Mouse (Mus musculus) heart, postnatal 36 days (tissue): Measurements from ENCODE around the gene Ccdc173. TPM values are rescaled to one million over a fixed set of nuclear protein-coding genes. Genes with fewer than 3 reads are reported as not detected.

Experiments used
- DNase-seq, 2 experiments: peaks; one replicate each; pipeline ENCODE4 v3.0.0; 2021 to 2022
- intact Hi-C: fragments of 180-260 bp; cut with DNase I; formaldehyde crosslinking; loops from one replicate; pipeline ENCODE4 v1.15.1; 2025
- total RNA-seq, 2 experiments: library from RNA; stranded (reverse); gene quantifications; 2 replicates each; pipeline ENCODE4 v1.2.3; 2021

Ccdc173 gene
- total RNA-seq, 2 experiments from 2014 or later: 0.36 to 0.65 TPM

DNA sequence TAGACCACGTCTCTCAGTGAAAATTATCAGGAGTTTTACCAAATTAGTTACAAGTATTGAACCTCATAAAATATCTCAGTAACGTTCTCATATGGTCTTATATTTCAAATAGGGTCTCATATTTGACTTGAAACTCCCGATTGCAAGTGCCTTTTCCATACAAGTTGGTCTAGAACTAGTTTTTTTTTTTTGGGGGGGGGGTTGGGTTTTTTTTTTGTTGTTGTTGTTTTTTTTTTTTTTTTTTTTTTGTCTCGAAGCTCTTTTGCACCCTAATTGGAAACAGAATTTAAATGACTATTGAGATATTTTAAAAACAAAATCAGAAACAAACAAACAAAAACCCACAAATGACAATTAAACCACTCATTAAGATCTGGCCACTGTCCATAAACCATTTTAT is 1.3 kb upstream of the Ccdc173 start:
- intact Hi-C loops: loop anchor here (2.0 kb wide), 2 partner anchors 68 to 156 kb away; partner anchors contain the start of gene Ppig

DNA sequence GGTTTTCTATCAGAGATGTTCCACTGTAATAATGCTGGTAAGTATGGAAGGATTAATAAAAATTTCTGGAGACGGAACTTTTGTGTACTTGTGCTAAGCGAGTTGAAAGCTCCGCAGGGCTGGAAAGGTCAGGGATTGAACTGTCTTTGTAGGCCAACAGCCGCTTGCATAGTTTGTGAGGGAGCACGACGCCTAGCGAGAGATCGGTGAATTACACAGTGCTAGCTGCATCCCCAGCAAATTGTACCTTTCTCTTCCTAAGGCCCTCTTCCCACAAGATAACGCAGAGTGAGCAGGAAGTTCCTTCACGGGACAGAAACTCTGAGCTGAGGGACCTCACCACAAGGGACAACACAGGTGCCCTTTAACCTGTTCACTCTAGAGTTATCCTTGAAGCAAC is 910 bp upstream of the Ccdc173 start:
- peak; percentile 84 to 90 for DNase-seq
- intact Hi-C loops: loop anchor here (2.0 kb wide), 2 partner anchors 67 to 155 kb away; partner anchors contain the start of gene Ppig

More for the DNA sequence above, 1.3 kb upstream of the Ccdc173 start:
- DNase-seq: no peak

DNA sequence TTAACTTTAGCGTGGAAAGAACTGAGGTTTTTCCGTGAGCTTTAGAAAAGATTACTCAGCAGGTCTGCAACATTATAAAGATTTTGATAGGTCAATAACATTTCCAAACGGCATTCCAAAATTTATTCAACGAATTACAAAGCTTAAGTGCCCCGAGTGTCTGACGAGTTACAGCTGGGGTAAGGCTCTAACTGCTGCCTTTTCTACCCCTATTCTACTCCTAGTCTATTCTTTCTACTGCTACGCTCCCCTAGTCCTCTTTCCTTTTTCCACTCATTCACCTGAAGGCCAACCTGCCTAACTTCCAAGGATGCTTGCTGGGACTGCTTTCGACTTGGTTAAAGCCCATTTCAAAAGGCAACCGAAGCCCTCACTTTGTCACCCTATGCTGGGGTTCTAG is 401 bp downstream of the Ccdc173 start:
- intact Hi-C loops: no loop called here
- no peak for DNase-seq

DNA sequence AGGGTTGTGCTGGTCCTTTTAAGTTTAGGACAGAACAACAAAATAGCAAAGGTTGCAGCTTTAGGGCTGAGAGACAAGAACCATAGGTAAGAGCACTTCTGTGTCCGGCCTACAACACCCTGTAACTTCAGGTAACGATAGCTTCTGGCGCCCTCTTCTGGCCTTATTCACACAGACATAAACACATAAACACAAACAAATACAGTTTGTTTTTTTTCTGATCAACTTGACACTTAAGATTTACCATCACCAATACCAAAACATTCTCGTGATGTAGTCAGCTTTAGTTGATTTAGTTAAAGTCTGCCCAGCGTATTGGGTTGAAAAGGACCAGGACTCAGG is 10.6 kb downstream of the Ccdc173 start:
- no peak for DNase-seq
- intact Hi-C loops: loop anchor here (2.0 kb wide), 1 partner anchor 144 kb away; no protein-coding TSS in a partner anchor

DNA sequence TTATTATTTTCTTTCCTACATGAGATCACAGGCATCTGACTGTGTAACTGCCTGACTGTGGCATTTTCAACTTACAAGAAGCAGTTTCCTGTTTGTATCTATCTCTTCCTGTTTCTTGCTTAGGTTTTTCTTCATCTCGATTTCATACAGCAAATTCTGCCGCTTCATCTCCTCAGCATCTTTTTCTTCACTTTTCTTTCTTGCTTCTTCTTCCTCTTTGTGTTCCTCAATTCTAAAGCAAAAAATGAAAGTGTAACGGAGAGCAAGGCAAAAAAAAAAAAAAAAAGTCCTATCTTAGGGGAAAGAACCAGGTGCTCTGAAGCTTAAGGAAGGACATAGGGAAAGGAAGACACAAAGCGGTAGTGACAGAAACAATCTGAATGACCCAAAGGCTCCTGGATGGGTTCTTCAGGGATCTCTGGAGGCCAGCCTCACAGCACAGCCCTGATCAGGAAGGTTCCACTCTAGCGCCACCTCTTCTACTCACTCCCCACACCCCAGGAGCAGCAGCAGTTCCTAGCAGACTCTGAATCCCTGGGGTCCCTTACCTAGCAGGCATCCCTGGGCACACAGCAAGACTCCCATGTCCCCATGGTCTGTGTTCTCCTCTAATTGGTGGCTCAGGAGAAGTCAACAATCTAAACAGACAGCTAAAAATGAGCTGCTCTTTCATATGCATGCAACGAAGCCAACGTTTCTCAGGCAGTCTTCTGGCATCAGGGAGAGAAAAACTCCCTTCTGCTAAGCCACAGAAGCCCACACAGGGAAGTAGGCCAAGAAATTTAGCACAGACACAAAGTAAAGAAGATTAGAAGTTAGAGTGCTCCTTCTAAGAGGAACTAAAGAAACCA is 11.2 kb downstream of the Ccdc173 start:
- DNase-seq: no peak
- intact Hi-C loops: loop anchor here (2.0 kb wide), 1 partner anchor 143 kb away; no protein-coding TSS in a partner anchor

DNA sequence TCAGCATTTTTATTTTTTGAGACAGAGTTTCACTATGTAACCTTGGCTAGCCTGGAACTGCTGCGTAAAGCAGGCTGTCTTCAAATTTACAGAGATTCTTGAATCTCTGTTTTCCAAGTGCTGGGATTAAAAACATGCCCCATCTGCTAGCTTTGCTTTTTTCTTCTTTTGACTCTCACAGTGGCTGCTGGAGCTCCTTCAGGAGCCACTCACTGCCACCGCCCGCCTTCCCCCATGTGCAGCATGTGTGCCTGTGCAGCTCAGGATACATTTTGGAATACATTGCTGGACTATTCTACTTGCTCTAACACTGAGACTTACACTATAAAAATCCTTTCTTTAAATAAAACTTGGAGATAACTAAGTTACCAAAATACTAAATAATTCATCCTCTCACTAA is 16.0 kb downstream of the Ccdc173 start:
- DNase-seq: no peak
- intact Hi-C loops: no loop called here

DNA sequence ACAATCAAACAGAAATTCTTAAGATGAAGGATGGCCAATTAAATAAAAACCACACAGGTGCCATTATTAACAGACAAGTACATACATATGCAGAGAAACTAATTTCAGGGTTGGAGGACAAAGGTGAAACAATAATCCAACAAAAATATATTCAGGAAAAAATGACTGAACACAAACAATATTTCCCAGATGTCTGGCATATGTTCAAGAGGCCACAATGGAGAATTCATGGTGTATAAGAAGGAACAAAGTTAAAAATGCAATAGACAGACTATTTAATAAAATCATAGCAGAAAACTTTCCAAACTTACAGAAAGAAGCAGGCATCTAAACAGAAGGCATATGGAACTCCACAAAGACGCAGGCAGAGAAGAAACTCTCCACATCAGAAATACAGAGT is 24.7 kb downstream of the Ccdc173 start:
- DNase-seq: no peak
- intact Hi-C loops: no loop called here

DNA sequence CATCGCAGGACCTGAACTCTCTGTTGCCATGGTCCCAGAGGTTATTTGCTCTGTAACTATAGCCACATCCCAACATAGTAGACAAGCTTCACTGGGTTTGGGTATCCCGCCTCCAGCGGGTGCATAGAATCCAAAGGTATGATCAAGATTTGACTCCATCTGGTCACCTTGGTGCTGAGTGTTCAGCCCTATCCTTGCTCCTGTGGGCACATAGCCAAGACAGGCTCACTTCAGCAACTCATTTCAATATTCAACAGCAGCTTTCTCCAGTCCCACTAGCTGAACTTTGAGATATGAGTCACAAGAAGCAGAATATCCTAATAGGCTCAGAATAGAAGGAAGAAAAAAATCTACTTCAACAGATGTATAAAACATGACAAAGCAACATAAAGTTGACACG is 26.0 kb downstream of the Ccdc173 start:
- no peak for DNase-seq
- intact Hi-C loops: no loop called here

DNA sequence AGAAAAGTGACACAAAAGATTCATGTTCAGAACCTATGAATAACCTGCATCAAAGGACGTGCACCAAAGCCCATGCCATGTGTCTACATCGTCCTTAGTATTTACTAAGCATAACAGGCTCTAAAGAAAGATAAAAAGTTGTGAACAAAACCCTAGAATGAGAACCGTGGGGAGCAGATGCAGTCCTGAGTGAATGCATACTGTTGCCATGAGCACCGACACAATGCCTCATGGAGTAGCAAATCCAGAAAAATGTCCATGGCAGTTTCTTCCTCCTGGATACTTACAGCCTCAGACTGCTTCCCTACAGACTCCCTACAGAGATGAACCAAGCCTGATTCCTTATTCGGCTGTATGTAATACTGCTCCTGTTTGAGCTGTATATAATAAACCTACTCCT is 28.4 kb downstream of the Ccdc173 start:
- intact Hi-C loops: no loop called here

DNA sequence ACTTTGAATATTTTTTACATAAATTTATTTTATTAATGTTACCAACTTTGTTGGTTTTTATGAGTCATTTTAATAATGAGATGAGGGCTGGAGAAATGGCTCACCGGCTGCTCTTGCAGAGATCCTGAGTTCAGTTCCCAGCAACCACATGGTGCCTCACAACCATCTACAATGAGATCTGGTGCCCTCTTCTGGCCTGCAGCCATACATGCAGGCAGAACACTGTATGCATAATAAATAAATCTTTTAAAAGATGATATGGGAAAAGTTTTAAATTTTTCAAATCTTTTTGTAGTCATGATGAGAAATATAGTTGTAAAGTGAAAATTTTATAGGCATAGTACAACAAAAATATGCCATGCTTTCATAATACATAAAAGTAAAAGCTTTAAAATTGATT is 44.3 kb downstream of the Ccdc173 start:
- DNase-seq: no peak
- intact Hi-C loops: no loop called here

More for the DNA sequence above, 28.4 kb downstream of the Ccdc173 start:
- no peak for DNase-seq

DNA sequence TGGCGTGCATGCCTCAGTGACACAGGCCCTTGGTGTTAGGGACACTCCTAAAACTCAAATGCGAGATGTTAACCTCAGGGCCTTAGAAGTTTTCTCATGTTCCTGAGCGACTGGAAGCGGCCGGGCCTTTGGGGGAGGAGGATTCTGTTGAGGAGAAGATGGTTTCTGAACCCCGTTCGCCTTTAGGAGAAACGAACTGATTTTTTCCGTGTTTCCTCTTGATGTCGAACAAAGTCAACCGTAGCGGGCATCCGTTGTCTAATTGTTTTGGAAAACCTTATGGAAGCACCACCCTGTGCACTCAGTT is 65.9 kb downstream of the Ccdc173 start:
- no peak for DNase-seq
- intact Hi-C loops: loop anchor here (2.0 kb wide), 2 partner anchors 67 to 137 kb away; partner anchors contain the start of gene Ssb

DNA sequence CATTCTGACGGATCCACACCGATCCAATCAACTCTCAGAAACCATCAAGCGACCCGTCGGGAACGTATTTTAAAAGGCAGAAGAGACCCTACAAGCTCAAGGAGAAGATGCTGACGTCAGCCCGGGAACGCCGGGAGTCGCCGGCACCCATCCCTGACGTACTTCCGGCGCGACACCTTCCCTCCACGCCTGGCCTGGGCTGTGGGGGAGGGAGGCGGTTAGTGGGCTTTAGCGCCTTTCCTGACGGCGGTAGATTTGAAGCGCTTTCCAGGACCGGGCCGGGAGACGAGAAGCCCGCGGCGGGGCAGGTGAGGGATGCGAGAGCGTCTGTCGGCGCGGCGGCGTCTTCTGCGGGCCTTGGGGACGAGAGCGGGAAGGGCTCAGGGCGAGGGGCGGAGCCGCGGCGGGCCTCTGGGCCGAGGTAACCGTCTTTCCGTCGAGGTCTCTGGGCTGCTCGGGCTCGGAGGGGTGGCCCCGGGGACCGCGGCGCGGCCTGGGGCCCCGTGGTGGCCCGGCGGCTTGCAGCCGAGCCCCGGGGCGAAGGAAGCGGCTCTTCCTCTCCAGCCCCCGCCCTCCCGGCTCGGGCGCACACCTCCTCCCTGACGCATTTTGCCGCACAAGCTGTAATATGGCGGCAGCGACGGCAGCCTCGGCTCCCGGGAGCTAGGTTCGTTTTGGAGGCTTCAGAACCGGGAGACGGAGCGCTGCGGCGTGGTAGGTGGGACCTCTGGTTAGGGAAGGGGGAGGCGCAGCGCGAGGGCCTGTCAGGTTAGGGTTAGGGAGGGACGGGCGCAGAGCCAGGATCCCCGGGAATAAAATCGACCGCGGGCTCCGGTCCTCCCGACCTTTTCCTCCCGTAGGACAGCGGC is 66.5 kb downstream of the Ccdc173 start:
- DNase-seq: peak; percentile 94 to 95
- intact Hi-C loops: loop anchor here (2.0 kb wide), 2 partner anchors 68 to 138 kb away; partner anchors contain the start of gene Ssb

DNA sequence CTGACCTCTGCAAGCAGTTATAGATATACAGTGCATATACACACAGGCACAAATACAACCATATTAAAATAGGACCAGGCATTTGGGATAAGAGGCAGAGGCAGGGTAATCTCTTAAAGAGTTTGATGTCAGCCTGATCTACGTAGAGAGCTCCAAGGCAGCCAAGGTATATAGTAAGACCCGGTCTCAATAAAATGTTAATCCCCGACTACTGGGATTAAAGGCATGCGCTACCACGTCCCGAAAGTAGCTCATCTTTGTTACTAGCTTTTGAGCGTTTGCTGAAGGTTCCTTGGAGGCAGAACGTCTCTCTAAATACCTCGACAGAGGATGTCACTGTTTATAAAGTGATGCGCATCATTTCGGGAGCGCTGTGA is 67.1 kb downstream of the Ccdc173 start, which contains the start of gene Ppig:
Ppig (plus strand) TSS at position 273 of the 377 bp plus-strand sequence.
- intact Hi-C loops: loop anchor here (2.0 kb wide), 2 partner anchors 69 to 139 kb away; partner anchors contain the start of gene Ssb
- no peak for DNase-seq

DNA sequence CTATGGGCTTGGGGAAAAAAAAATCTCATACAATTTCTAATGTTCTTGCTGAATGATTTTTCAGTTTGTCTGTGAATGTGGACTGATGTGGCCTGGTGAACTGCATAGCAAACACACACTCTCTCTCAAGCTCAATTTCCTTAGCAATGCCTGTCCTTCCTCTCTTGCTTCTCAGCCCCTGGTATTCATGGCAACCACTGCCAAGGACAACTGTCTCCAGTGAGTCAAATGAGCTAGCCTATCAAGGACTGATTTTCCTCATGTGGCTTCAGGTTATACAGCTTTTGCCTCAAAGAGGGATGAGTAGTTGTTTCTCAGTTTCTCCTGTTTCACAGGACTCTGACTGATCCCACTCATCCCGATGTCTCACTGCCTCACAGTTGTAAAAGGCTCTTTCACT is 70.3 kb downstream of the Ccdc173 start:
- no peak for DNase-seq
- intact Hi-C loops: no loop called here

DNA sequence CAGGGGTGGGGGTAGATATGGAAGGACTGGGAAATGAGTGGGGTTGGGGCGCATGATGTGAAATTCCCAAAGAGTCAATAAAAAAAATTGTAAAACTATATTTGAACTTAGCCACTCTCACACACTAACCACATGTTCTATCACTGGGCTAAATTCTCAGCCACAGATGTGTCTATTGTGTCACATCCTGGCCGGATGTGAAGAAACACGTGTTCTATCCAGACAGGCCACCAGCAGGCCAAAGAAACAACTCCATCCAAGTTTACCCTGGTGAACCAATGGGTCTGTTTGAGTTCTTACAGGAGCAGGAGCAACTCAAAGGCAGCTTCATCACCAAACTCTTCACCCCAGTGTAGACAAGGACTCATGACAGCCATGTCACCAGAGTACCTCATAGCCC is 72.9 kb downstream of the Ccdc173 start:
- no peak for DNase-seq
- intact Hi-C loops: no loop called here

DNA sequence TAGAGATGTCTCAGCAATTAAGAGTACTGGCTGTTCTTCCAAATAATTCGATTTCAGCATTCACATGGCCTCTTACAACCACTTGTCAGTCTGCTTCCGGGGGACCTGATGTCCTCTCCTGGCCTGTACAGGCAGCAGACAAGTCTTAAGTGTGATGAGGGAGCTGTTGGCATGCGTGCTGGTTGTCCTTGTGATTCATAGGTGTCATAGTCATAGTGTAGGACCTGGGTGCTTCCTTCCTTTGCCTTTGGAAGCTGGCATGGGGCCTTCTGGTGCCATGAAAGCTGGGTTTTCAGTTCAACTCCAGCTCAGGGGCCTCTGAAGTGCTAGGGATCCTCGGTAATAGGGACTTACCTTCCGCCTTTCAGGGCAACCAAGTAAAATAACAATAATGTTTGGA is 75.2 kb downstream of the Ccdc173 start:
- no peak for DNase-seq
- intact Hi-C loops: loop anchor here (5.0 kb wide), 1 partner anchor 67 kb away; the partner anchor contains the start of gene Bbs5

DNA sequence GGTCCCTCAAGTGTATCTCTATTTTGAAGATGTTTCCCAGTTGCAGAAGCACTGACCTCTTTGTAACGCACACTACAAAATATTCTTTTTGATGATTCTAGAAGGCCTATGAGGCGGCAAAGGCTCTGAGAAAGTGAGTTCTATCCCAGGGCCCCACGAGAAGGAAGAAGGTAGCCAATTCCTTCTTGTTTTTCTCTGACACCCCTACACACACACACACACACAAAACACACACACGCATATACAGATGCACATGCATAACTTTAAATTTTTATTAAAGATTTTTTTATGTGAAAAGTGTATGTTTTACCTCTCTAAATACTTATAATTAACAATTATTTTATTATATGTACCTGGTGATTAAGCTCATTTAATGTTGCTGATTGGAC is 75.8 kb downstream of the Ccdc173 start:
- DNase-seq: no peak
- intact Hi-C loops: loop anchor here (5.0 kb wide), 1 partner anchor 66 kb away; the partner anchor contains the start of gene Bbs5

DNA sequence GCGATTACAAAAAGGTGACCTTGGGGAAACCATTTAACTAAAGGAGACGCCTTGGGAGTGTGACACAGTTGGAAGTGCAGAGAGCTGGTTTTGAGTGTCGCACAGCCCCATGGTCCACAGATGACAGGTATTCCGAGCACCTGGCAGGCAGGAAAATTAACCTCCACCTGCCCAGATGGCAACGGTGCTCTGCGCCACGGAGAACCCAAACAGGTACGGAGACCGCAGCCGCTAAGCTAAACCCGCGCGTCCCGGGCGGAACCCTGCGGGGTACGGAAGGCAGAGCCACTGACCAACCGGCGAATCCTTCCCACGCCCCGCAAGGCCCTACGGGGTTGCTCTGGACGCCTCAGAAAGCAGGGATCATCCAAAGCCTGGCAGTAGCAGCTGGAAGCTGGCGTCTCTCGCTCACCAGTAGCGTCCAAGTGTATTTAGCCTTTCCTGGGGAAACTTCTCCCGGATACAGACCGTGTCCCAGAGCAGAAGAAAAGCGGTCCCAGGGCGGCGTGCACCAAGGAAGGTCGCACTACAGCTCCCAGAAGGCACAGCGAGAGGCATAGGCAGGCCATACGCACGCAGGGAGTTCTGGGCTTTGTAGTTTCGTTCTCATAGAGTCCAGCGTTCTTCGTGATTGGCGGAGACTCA is 76.3 kb downstream of the Ccdc173 start, which contains the start of gene Fastkd1:
Fastkd1 (minus strand) TSS at position 536 of the 645 bp plus-strand sequence.
- DNase-seq: peak; percentile 81 to 86
- intact Hi-C loops: loop anchor here (5.0 kb wide), 1 partner anchor 66 kb away; the partner anchor contains the start of gene Bbs5

DNA sequence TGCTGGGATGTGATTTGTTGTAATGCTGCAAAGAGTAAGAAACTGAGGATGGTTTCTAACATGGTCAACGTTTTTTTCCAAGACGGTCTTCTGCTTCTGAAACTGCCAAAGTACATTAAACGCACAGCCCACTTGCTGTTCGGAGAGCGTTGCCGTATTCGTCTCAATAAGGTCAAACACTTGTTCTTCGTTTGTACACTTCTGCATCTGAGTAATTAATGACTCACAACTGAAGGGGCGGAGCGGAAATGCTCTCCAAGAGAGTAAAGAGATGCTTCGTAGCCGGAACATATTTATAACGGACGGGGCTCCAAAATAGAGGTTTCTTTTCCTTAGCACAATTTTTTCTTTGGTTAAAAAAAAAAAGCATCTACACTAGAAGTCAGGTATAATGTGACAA is 77.2 kb downstream of the Ccdc173 start:
- DNase-seq: no peak
- intact Hi-C loops: loop anchor here (5.0 kb wide), 1 partner anchor 65 kb away; the partner anchor contains the start of gene Bbs5
